Mouse (Mus musculus): Measurements from ENCODE around the gene Krt72.

Gene Krt72

DNA sequence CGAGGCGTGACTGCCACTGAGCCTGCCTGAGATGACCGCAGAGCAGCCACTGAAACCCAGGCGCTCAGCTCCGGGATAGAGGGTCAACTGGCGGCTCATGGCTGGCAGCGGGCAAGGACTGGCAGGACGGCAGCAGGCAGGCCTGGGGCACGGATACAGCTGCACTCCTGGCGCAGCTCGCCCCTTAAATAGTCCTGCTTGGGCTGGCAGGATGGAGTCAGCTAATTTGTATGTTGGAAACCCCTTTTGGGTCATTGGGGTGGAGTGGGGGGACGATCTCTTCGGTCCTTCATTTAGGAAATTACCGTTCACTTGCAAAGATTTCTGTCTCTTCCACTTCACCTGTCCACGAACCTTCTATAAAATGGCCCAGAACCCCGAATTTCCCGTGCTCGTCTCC is at the start of gene Krt72:
Gene Krt72 (minus strand): TSS at position 101 of the 400 bp plus-strand sequence.
- DNase-seq (ENCODE audit: low spot score), result no peak

DNA sequence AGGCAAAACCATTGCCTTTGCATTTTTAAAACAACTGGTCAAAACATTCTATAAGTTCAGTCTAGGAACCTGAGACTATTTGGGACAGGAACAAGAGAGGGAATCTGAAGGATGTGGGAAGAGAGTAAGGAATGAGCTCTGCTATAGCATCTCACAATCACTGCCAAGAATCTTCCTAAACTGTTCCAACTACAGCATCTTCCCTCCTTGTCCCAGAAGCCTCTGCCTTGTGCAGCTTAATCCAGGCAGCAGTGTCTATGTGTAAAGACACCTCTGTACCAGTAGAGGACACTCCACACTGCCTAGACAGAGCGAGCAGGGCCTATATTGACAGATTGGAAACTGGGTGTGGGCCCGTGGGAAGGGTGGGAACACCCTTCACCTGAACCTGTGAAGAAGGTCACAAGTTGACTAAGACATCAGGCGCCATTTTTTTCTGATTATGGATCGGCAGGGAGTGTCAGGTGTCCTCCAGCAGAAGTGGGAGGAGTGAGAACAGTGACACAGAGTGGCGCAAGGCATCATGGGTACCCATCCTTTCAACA is 48.6 kb upstream of the Krt72 start:
- DNase-seq (ENCODE audit: low spot score), result no peak

DNA sequence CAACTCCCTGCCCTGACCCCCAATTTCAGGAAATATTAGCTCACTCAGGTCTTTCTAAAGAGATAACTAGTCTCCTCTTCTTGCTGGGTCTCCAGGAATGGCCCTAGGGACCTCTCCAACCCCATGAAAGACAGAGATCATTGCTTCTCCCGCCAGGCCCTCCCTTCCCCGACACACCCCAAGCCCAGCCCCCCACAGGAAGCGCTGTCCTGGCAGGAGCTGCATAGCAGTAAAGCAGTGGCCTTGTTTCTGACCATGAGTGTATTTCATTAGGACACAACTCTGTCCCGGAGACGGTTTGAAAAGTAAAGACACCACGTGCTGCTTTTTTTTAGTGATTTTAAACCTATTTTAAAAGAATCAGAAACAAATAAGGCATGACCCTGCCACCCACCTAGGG is 46.9 kb upstream of the Krt72 start:
- DNase-seq (ENCODE audit: low spot score), result no peak

DNA sequence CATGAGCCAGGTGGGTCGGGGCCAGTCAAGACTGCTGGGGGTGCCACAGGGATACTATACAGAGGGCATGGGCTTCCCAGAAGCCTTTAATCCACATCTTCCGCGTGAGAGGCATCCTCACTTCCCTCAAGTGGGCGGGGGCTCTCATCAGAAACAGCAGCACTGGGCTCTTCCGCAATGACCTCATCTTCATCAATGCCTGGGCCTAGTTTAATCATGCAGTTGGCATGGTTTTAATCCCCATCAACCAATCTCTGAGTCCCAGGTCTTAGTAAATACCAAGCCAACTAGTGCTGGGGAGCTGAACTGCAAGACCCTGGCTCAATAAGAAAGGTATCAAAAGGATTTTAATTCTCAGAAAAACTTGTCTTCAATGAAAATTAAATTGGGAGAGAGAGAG is 43.2 kb upstream of the Krt72 start:
- no peak for DNase-seq (ENCODE audit: low spot score)

DNA sequence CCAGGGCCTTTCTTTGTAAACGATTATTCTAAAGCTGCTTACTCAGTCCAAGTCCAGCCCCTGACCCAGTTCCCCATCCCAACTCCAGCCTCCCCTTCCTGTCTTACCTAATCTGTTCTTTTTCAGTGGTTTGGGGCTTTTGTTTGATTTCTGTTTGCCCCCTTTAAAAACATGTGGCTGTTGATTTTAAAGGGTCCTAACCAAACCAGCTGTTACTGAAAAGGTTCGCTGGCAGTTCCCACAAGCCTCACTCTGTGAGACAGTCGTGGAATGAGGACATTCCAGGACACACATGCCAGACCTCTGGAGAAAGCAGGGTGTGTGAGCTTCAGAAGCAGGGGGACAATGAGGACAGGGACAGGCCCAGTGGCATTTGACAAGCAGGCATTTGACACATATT is 35.5 kb upstream of the Krt72 start:
- no peak for DNase-seq (ENCODE audit: low spot score)

DNA sequence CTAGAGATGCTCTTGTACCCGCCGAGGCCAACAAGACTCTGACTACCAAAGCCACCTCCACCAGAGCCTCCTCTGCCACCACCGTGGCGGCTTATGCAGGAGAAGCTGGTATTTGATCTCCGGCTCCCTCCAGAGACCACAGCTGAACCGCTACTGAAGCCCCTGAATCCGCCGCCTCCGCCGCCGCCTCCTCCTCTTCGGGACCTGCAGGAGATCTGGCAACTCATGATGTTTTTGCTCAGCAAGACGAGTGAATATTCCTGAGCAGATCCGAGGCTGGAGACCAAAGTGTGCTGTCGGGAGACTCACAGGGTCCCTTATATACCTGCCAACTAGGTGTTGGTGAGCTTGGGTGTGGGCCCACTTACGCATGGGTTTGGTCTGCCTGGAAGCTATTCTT is 31.6 kb upstream of the Krt72 start, which contains the start of gene Krt2:
Gene Krt2 (minus strand): TSS at position 295 of the 400 bp plus-strand sequence.
- no peak for DNase-seq (ENCODE audit: low spot score)

DNA sequence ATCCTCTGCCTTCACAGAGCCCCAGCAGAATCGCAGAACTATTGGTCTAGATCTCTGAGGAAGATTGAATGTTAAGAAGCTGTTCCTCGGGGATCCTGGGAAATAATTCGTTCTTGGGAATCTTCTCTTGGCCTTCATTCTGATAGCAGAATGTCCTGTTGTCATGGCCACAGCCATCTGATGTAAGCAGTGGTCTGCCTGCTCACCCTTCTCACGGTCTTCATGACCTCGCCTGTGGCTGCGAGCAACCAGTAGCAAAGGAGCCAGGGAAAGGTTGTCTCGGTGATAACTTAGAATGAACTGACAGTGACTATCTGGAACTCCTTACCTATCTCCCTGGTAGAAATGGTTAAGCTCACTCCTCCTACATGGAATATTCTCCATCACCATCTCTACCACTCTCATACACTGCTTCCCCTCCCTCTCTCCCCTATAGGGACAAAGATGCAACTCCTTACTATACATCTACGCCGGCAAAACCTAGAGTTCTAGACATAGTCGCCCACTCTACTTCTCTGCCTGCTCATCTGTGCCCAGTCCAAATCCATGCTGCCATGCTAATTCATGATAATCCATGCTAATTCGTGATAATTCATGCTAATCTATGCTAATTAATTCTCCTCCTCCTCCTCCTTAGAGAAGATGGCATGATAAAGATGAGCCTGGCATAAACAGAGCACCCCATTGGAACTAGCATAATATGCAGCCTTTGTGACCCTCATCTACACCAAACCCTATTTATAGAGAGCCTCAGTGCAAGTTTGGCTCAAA is 17.0 kb upstream of the Krt72 start:
- DNase-seq (ENCODE audit: low spot score), result peak; percentile 20

DNA sequence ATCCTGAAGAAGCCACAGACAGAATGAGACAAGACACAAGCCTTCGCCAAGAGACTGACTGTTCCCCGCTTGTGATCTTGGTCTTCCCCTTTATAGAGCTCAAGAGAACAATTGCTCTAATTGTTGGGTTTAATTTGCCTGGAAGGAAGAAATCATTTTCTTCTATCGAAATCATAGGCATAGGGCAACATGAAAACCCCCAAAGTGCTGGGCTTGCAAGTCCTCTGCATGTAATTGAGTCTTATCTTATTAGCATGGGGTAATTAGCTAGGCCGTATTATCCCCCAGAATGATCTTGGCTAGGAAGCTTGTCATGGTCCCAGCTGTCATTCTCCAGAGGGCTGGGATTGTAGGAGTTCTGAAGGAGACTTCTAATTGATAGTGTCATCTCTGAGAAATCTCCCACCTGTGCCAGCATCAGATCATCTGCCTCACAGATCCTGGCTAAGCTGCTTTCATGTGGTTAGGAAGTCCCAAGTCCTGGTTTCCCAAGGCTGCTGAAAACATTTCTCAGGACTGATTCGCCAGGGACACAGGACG is 16.1 kb upstream of the Krt72 start, which contains the start of gene Krt73:
Gene Krt73 (minus strand): TSS at position 51 of the 540 bp plus-strand sequence.
- DNase-seq (ENCODE audit: low spot score), result no peak

DNA sequence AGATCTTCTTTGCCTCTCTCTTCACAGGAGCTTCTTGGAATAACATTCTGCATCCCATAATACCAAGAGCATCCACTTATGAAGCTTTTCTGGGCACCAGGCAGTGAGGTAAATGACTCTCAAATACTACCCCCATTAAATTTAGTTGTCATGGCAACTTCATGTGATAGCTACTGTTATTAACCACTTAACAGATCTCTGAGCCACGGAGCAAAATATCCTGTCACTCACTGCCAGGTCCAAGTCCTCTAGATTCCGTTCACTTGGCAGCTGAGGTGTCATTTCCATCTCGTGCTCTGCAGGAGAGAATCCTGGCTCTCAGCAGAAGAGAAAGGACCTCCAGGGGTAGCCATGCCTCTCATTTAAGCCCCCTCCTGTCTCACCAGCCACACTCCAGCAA is 4.6 kb upstream of the Krt72 start:
- no peak for DNase-seq (ENCODE audit: low spot score)

DNA sequence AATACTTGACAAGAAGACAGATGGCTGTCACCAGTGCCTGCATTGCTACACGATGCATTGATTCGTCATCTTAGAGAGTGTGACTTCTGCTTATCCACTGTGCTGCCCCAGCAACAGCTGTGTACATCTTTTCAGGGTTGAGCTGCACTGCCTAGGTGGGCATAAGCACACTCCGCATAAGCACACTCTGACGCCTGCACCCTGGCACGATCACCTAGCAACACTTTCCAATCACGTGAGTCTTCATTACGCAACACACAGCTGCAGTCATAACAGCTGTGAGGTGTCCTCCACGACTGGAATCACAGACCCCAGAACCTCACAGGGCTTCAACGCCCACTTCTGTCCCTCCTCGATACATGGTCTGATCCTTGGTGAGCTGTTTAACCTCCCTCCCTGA is 12.8 kb downstream of the Krt72 start:
- DNase-seq (ENCODE audit: low spot score), result peak; percentile 13

DNA sequence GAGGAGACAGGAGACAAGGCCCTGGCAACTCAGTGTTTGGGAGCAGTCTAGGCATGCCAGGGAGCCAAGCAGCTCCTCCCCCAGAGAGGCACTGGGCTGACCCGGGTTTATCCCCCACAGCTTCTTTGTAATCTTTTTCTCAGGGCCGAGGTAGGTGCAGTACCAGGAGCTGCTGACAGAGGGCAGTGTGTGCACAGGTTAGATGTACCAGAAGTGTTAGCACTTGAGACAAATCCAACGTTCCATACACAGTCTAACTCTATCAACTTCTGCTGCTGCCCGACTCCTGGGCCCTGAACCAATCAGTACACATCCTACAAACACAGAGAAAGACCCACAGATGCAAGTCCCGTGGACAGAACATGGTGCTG is 13.6 kb downstream of the Krt72 start:
- peak; percentile 94 for DNase-seq (ENCODE audit: low spot score)

DNA sequence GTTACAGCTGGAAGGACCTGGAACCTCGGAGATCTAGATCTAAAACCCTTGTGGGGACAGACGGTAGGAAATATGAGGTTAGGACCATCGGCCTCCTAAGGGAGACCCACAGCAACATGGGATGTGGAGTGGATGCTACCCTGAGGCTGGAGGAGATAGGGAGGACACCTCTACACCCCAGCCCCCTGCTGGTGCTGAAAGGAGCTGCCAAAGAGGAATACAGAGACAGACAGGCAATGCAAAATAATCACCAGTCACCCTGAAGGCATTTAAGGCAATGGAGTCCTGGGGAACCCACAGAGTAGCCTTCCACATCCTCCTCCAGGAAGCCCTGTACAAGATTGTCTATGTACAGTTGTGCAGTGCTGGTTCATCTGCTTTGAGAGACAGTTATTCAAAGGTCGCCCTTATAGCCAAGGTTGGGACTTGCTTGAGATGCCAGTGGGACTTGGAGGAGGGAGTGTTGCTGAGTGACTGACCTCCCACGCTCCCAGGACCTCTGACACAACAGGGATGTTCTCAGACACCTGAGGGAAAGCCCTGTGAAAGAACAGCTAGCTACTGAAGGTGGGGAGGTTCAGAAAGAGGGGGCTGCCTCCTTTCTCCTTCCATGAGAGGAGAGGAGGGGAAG is 14.1 kb downstream of the Krt72 start:
- peak; percentile 23 for DNase-seq (ENCODE audit: low spot score)

DNA sequence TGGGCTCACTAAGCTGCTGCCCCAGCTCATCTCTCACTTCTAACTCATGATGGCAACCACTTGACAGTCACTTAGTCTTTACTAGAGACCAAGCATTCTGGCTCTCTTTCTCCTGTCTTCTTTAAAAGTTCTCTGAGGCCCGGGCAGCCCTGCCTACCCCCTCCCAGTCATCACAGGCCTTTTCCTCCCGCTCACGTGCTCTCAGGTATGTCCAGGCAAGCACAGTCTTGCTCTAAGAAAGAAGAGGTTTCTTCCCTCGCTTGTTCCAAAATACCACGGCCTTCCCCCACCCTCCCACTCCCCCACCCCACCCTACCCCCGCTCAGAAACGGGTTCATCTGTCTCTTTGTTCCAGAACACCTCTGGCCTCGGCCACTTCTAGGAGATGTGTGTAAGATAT is 16.0 kb downstream of the Krt72 start:
- no peak for DNase-seq (ENCODE audit: low spot score)

DNA sequence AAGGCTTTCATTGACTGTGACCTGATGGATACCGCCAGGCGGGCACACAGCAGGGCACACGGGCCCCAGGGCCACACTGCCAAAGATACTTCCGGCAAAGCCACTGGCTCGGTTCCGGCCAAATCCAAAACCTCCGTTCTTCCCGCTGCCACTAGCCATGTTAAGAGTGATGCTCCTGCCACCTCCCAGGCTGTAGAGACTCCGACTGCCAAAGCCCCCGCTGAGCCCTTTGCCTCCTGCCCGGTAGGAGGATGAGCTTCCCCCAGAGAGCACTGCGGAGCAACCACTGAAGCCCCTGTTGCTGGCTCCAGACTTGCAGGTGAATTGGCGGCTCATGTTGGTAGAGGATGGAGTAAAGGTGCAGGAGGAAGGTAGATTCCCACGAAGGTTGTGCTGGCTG is 43.5 kb downstream of the Krt72 start, which contains the start of gene Krt71:
Gene Krt71 (minus strand): TSS at position 399 of the 400 bp plus-strand sequence.
- DNase-seq (ENCODE audit: low spot score), result no peak

DNA sequence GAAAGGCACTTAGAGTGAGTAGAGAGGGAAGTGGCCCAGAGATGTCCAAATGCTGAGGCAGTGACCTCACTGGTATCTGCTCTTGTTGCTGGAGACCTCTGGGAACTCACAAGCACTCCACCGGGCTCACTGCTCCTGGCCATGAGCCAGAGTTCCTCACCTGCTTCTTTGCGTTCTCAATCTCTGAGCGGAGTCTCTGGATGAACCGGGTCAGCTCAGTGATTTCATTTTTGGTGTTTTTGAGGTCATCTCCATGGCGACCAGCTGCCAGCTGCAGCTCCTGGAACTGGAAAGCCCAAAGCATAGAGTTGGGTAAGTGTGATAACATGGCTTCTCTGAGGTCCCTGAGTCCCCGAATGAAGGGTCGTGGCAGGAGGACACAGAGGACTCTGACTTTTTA is 48.5 kb downstream of the Krt72 start:
- no peak for DNase-seq (ENCODE audit: low spot score)

DNA sequence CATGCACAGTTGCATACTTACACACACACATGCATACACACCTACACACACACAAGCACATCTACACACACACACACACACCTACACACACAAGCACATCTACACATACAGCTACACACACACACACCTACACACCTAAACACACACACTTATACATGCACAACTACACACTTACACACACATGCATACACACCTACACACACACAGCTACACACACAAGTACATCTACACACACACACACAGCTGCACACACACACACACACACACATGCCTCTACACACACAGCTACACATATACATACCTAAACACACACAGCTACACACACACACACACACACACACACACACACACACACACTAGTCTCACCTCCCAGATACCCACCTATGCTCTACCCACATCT is 55.6 kb downstream of the Krt72 start:
- DNase-seq (ENCODE audit: low spot score), result no peak

Measured in layer of hippocampus, adult 11-12 months (tissue).